Mouse (Mus musculus): ENCODE data around the gene Mapk12. TPM values are rescaled to one million over a fixed set of nuclear protein-coding genes. Genes with fewer than 3 reads are reported as not detected.

Gene Mapk12
- total RNA-seq, 1 experiment: 8.1 TPM

- H3K4me1 ChIP-seq (ENCODE audit: control insufficient read depth in 2 of 2, insufficient read depth in 2 of 2, low read length in 2 of 2, poor library complexity in 1 of 2): peaks cover 0 to 5% of the 10 kb centered on the region in 2 experiments; a peak in 1 of 4 replicates
- no peak overlapping the region for H3K9ac ChIP-seq (ENCODE audit: insufficient read depth, low read depth, low read length, poor library complexity, severe bottlenecking)
- H3K4me3 ChIP-seq (ENCODE audit: insufficient read depth in 1 of 2, low read depth in 1 of 2, low read length in 2 of 2, poor library complexity in 1 of 2, severe bottlenecking in 1 of 2): no peak overlapping the region
- TF ChIP-seq HCFC1 (IDR thresholded peaks at IDR 0.05; ENCODE audit: borderline replicate concordance, insufficient read depth, low read length): no peak
- in situ Hi-C loops (cut with MboI; ENCODE audit: low sequenced_read_pairs in 2 of 2, unreplicated experiment in 2 of 2): no loop called here
- H3K27ac ChIP-seq (ENCODE audit: insufficient read depth, low read depth, low read length, poor library complexity, severe bottlenecking): no peak overlapping the region
- no peak for DNase-seq (ENCODE audit: low read depth, low spot score)
- peaks cover 15% of the 10 kb centered on the region for H3K36me3 ChIP-seq (ENCODE audit: control insufficient read depth, insufficient read depth, low read length, poor library complexity, severe bottlenecking)
- no peaks in the 10 kb centered on the region for H3K9me3 ChIP-seq (ENCODE audit: control insufficient read depth, insufficient read depth, low read depth, low read length)
Observed at GRCm38 (mm10) chr15:89118007-89118406, 22.5 kb downstream of the Mapk12 start.

DNA sequence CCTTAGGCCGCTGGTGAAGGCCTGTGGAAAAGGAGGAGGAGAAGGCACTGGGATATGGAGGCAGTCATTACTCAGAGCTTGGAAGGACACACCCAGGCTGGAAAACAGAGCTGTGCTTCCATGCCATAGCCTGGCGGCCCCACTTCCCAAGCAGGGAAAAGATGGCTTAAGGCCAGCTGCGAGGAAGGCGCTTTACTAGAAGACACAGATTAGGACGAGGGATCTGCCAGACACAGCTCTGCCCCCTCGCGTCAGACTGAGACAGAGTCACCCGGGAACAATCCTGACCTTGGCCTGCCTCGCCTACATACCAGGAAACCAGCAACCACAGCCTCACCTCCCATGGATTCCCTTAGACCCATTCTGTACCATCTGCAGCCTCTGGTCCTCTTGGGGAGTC is 30.4 kb downstream of the Mapk12 start:
- Histone ChIP-seq H3K9ac (ENCODE audit: insufficient read depth, low read depth, low read length, poor library complexity, severe bottlenecking) (no peak overlapping the region), H3K36me3 (ENCODE audit: control insufficient read depth, insufficient read depth, low read length, poor library complexity, severe bottlenecking) (peaks cover 51% of the 10 kb centered on the region), H3K4me1 (ENCODE audit: control insufficient read depth in 2 of 2, insufficient read depth in 2 of 2, low read length in 2 of 2, poor library complexity in 1 of 2) (no peaks in the 10 kb centered on the region), H3K4me3 (ENCODE audit: insufficient read depth in 1 of 2, low read depth in 1 of 2, low read length in 2 of 2, poor library complexity in 1 of 2, severe bottlenecking in 1 of 2) (no peak overlapping the region), H3K9me3 (ENCODE audit: control insufficient read depth, insufficient read depth, low read depth, low read length) (no peaks in the 10 kb centered on the region), H3K27ac (ENCODE audit: insufficient read depth, low read depth, low read length, poor library complexity, severe bottlenecking) (no peak overlapping the region)
- no peak for DNase-seq (ENCODE audit: low read depth, low spot score)
- TF ChIP-seq MAFK (IDR thresholded peaks at IDR 0.05; ENCODE audit: insufficient read depth, low read depth, low read length): no peak
- no peak for TF ChIP-seq ZNF384 (IDR thresholded peaks at IDR 0.05; ENCODE audit: low read depth, low read length)
- TF ChIP-seq HCFC1 (IDR thresholded peaks at IDR 0.05; ENCODE audit: borderline replicate concordance, insufficient read depth, low read length): no peak
- no peak for TF ChIP-seq CHD2 (IDR thresholded peaks at IDR 0.05; ENCODE audit: low read depth, low read length)
- no peak for TF ChIP-seq ZC3H11A (IDR thresholded peaks at IDR 0.05; ENCODE audit: borderline replicate concordance, low read depth, low read length)
- in situ Hi-C loops (cut with MboI; ENCODE audit: low sequenced_read_pairs in 2 of 2, unreplicated experiment in 2 of 2): no loop called here

- DNase-seq (ENCODE audit: low read depth, low spot score): no peak
- Histone ChIP-seq H3K27ac (ENCODE audit: insufficient read depth, low read depth, low read length, poor library complexity, severe bottlenecking) (no peak overlapping the region), H3K9me3 (ENCODE audit: control insufficient read depth, insufficient read depth, low read depth, low read length) (no peaks in the 10 kb centered on the region), H3K9ac (ENCODE audit: insufficient read depth, low read depth, low read length, poor library complexity, severe bottlenecking) (no peak overlapping the region), H3K4me3 (ENCODE audit: insufficient read depth in 1 of 2, low read depth in 1 of 2, low read length in 2 of 2, poor library complexity in 1 of 2, severe bottlenecking in 1 of 2) (no peak overlapping the region), H3K36me3 (ENCODE audit: control insufficient read depth, insufficient read depth, low read length, poor library complexity, severe bottlenecking) (peaks cover 75% of the 10 kb centered on the region), H3K4me1 (ENCODE audit: control insufficient read depth in 2 of 2, insufficient read depth in 2 of 2, low read length in 2 of 2, poor library complexity in 1 of 2) (no peaks in the 10 kb centered on the region)
- TF ChIP-seq ZNF384 (IDR thresholded peaks at IDR 0.05; ENCODE audit: low read depth, low read length) (no peak), ZC3H11A (IDR thresholded peaks at IDR 0.05; ENCODE audit: borderline replicate concordance, low read depth, low read length) (no peak), HCFC1 (IDR thresholded peaks at IDR 0.05; ENCODE audit: borderline replicate concordance, insufficient read depth, low read length) (no peak), CHD2 (IDR thresholded peaks at IDR 0.05; ENCODE audit: low read depth, low read length) (no peak), MAFK (IDR thresholded peaks at IDR 0.05; ENCODE audit: insufficient read depth, low read depth, low read length) (no peak)
- in situ Hi-C loops (cut with MboI; ENCODE audit: low sequenced_read_pairs in 2 of 2, unreplicated experiment in 2 of 2): no loop called here
Observed at GRCm38 (mm10) chr15:89106976-89107375, 33.5 kb downstream of the Mapk12 start.

GRCm38 (mm10) chr15:89106073-89106472 is 34.4 kb downstream of the Mapk12 start:
- in situ Hi-C loops (cut with MboI; ENCODE audit: low sequenced_read_pairs in 2 of 2, unreplicated experiment in 2 of 2): no loop called here
- peaks cover 79% of the 10 kb centered on the region for H3K36me3 ChIP-seq (ENCODE audit: control insufficient read depth, insufficient read depth, low read length, poor library complexity, severe bottlenecking)
- no peak for TF ChIP-seq CHD2 (IDR thresholded peaks at IDR 0.05; ENCODE audit: low read depth, low read length)
- TF ChIP-seq MAFK (IDR thresholded peaks at IDR 0.05; ENCODE audit: insufficient read depth, low read depth, low read length): no peak
- no peak for TF ChIP-seq HCFC1 (IDR thresholded peaks at IDR 0.05; ENCODE audit: borderline replicate concordance, insufficient read depth, low read length)
- TF ChIP-seq ZC3H11A (IDR thresholded peaks at IDR 0.05; ENCODE audit: borderline replicate concordance, low read depth, low read length): no peak
- DNase-seq (ENCODE audit: low read depth, low spot score): no peak
- H3K27ac ChIP-seq (ENCODE audit: insufficient read depth, low read depth, low read length, poor library complexity, severe bottlenecking): no peak overlapping the region
- no peaks in the 10 kb centered on the region for H3K4me1 ChIP-seq (ENCODE audit: control insufficient read depth in 2 of 2, insufficient read depth in 2 of 2, low read length in 2 of 2, poor library complexity in 1 of 2)
- no peaks in the 10 kb centered on the region for H3K9me3 ChIP-seq (ENCODE audit: control insufficient read depth, insufficient read depth, low read depth, low read length)
- no peak overlapping the region for H3K9ac ChIP-seq (ENCODE audit: insufficient read depth, low read depth, low read length, poor library complexity, severe bottlenecking)
- no peak overlapping the region for H3K4me3 ChIP-seq (ENCODE audit: insufficient read depth in 1 of 2, low read depth in 1 of 2, low read length in 2 of 2, poor library complexity in 1 of 2, severe bottlenecking in 1 of 2)

DNA sequence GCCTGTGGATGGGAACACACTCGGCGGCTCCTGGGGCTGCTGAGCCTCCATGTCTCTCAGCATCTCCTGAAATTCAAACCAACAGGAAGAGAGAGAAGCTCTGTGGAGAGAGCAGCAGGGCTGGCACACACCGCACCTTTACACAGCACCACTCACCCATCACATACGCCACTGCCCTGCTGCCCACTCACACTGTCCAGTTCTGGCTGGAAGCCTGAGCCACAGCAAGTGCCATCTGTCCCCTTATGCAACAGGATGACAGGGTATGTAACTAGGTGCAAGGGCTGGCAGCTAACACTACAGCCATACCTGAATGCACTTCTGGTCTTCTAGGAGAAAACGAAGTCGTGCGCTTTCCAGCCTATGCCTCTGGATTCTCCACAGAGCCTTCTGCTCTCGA is 36.1 kb downstream of the Mapk12 start:
- DNase-seq (ENCODE audit: low read depth, low spot score): no peak
- Histone ChIP-seq H3K9ac (ENCODE audit: insufficient read depth, low read depth, low read length, poor library complexity, severe bottlenecking) (no peak overlapping the region), H3K27ac (ENCODE audit: insufficient read depth, low read depth, low read length, poor library complexity, severe bottlenecking) (no peak overlapping the region), H3K9me3 (ENCODE audit: control insufficient read depth, insufficient read depth, low read depth, low read length) (no peaks in the 10 kb centered on the region), H3K36me3 (ENCODE audit: control insufficient read depth, insufficient read depth, low read length, poor library complexity, severe bottlenecking) (peaks cover 85% of the 10 kb centered on the region), H3K4me1 (ENCODE audit: control insufficient read depth in 2 of 2, insufficient read depth in 2 of 2, low read length in 2 of 2, poor library complexity in 1 of 2) (no peaks in the 10 kb centered on the region), H3K4me3 (ENCODE audit: insufficient read depth in 1 of 2, low read depth in 1 of 2, low read length in 2 of 2, poor library complexity in 1 of 2, severe bottlenecking in 1 of 2) (no peak overlapping the region)
- TF ChIP-seq HCFC1 (IDR thresholded peaks at IDR 0.05; ENCODE audit: borderline replicate concordance, insufficient read depth, low read length) (no peak), ZC3H11A (IDR thresholded peaks at IDR 0.05; ENCODE audit: borderline replicate concordance, low read depth, low read length) (no peak), ZNF384 (IDR thresholded peaks at IDR 0.05; ENCODE audit: low read depth, low read length) (no peak), CHD2 (IDR thresholded peaks at IDR 0.05; ENCODE audit: low read depth, low read length) (no peak), MAFK (IDR thresholded peaks at IDR 0.05; ENCODE audit: insufficient read depth, low read depth, low read length) (no peak)
- in situ Hi-C loops (cut with MboI; ENCODE audit: low sequenced_read_pairs in 2 of 2, unreplicated experiment in 2 of 2): no loop called here
